Mouse (Mus musculus) forebrain, embryonic 14.5 days (tissue): ENCODE data around the gene Sv2a. TPM values are rescaled to one million over a fixed set of nuclear protein-coding genes. Genes with fewer than 3 reads are reported as not detected.
A peak's percentile ranks its signal among the peaks of the same experiment; 100 is the strongest.

Experiments
- ATAC-seq: fragments of 200-750 bp; cut with Nextera tagmentation; 2 replicates; pipeline ENCODE4 v1.8.0; 2017; ENCODE audit warnings: mild to moderate bottlenecking, moderate library complexity
- DNase-seq: peaks from one replicate; pipeline ENCODE4 v3.0.0-alpha.2; 2015; ENCODE audit warnings: low spot score
- H3K27ac ChIP-seq: fragments of 300-500 bp; sonication (generic); 2 replicates; pipeline ENCODE4 v1.5.1; 2014; ENCODE audit warnings: low read depth, mild to moderate bottlenecking, control low read depth, low read length, moderate library complexity
- H3K27me3 ChIP-seq: fragments of 300-500 bp; sonication (generic); replicated peaks from 2 replicates; pipeline ENCODE4 v1.6.1; 2014; ENCODE audit warnings: low read length, control low read depth, mixed read lengths; ENCODE audit not compliant: control insufficient read depth, insufficient read depth
- H3K36me3 ChIP-seq: fragments of 300-500 bp; sonication (generic); 2 replicates; pipeline ENCODE4 v1.6.1; 2014; ENCODE audit warnings: low read length, control low read depth; ENCODE audit not compliant: control insufficient read depth, insufficient read depth
- H3K4me1 ChIP-seq: fragments of 300-500 bp; sonication (generic); 2 replicates; pipeline ENCODE4 v1.6.1; 2014; ENCODE audit warnings: antibody characterized with exemption, low read length, control low read depth; ENCODE audit not compliant: control insufficient read depth, insufficient read depth
- H3K4me2 ChIP-seq: fragments of 300-500 bp; sonication (generic); 2 replicates; pipeline ENCODE4 v1.6.1; 2014; ENCODE audit warnings: mild to moderate bottlenecking, control low read depth, low read length
- H3K4me3 ChIP-seq: fragments of 300-500 bp; sonication (generic); 2 replicates; pipeline ENCODE4 v1.5.1; 2014; ENCODE audit warnings: low read depth, low read length, control low read depth
- H3K9ac ChIP-seq: fragments of 300-500 bp; sonication (generic); 2 replicates; pipeline ENCODE4 v1.6.1; 2014; ENCODE audit warnings: mild to moderate bottlenecking, low read length, control low read depth, moderate library complexity
- H3K9me3 ChIP-seq: fragments of 300-500 bp; sonication (generic); replicated peaks from 2 replicates; pipeline ENCODE4 v1.6.1; 2016; ENCODE audit warnings: low read length, control low read depth, mixed read lengths; ENCODE audit not compliant: control insufficient read depth
- WGBS: fragments of 180-500 bp; shearing (Covaris S2); extraction: QIAGEN DNeasy Blood & Tissue Kit; methylation state at CpG from one replicate; pipeline ENCODE4 v1.1.7; 2014; 5-methylcytosine and 5-hydroxymethylcytosine counted together
- polyA plus RNA-seq: library from polyadenylated mRNA; unstranded; fragments of >200 nt; fragmentation: Nextera tagmentation; extraction: Ambion mirVana; gene quantifications from 2 replicates; pipeline ENCODE4 v1.2.1, GENCODE M21; 2014

The Sv2a gene
- polyA plus RNA-seq, 1 experiment from 2014 or later, result 44.4 TPM

- no peak for ATAC-seq
- Histone ChIP-seq H3K9ac (peak overlapping the region; percentile 83), H3K4me3 (peak overlapping the region; percentile 59), H3K36me3 (no peaks in the 10 kb centered on the region), H3K4me1 (peaks cover 26% of the 10 kb centered on the region), H3K4me2 (peak overlapping the region; percentile 63), H3K27ac (peak overlapping the region; percentile 97), H3K9me3 (no peaks in the 10 kb centered on the region), H3K27me3 (no peaks in the 10 kb centered on the region)
- DNase-seq, result no peak
- 5% methylated on average over 9 of the region's 9 CpGs for WGBS
Observed at GRCm38 (mm10) chr3:96221640-96222038, 40.7 kb downstream of the Sv2a start.

GRCm38 (mm10) chr3:96222774-96223173 lies 41.8 kb downstream of the Sv2a start:
- peak overlapping the region; percentile 63 for H3K4me2 ChIP-seq
- peak overlapping the region; percentile 17; the same call in 1 of the 2 replicates for H3K9ac ChIP-seq
- H3K36me3 ChIP-seq, result no peaks in the 10 kb centered on the region
- WGBS, result 84% methylated on average over 4 of the region's 4 CpGs
- no peaks in the 10 kb centered on the region for H3K9me3 ChIP-seq
- DNase-seq, result no peak
- no peak overlapping the region for H3K27ac ChIP-seq
- no peak overlapping the region for H3K4me3 ChIP-seq
- no peaks in the 10 kb centered on the region for H3K27me3 ChIP-seq
- ATAC-seq, result no peak
- H3K4me1 ChIP-seq, result peaks cover 26% of the 10 kb centered on the region

- DNase-seq (no peak), ATAC-seq (no peak)
- Histone ChIP-seq H3K4me1 (peaks cover 26% of the 10 kb centered on the region), H3K9ac (0 out of 2 replicates have a peak overlapping the region, but pooled peaks have one; percentile 1), H3K36me3 (no peaks in the 10 kb centered on the region), H3K27me3 (no peaks in the 10 kb centered on the region), H3K4me2 (no peak overlapping the region), H3K4me3 (no peak overlapping the region), H3K9me3 (no peaks in the 10 kb centered on the region), H3K27ac (no peak overlapping the region)
- WGBS, result 2% methylated on average over 2 of the region's 2 CpGs
Observed at GRCm38 (mm10) chr3:96225421-96225820, 44.5 kb downstream of the Sv2a start.

- WGBS, result 76% methylated on average over 8 of the region's 8 CpGs
- Histone ChIP-seq H3K4me2 (no peak overlapping the region), H3K27me3 (no peaks in the 10 kb centered on the region), H3K4me3 (no peak overlapping the region), H3K9ac (no peak overlapping the region), H3K9me3 (no peaks in the 10 kb centered on the region), H3K4me1 (peaks cover 19% of the 10 kb centered on the region), H3K36me3 (no peaks in the 10 kb centered on the region), H3K27ac (no peak overlapping the region)
- no peak for ATAC-seq
- DNase-seq, result no peak
Observed at GRCm38 (mm10) chr3:96226695-96227648, 46.0 kb downstream of the Sv2a start.

- Histone ChIP-seq H3K9me3 (no peaks in the 10 kb centered on the region), H3K4me2 (no peak overlapping the region), H3K27ac (no peak overlapping the region), H3K27me3 (no peaks in the 10 kb centered on the region), H3K36me3 (no peaks in the 10 kb centered on the region), H3K9ac (no peak overlapping the region), H3K4me1 (peaks cover 5% of the 10 kb centered on the region; the same call in 1 of the 2 replicates), H3K4me3 (no peak overlapping the region)
- ATAC-seq (no peak), DNase-seq (no peak)
- WGBS, result 70% methylated on average over 2 of the region's 2 CpGs
Observed at GRCm38 (mm10) chr3:96228828-96229227, 47.9 kb downstream of the Sv2a start.

- Histone ChIP-seq H3K9ac (no peak overlapping the region), H3K4me1 (peaks cover under 1% of the 10 kb centered on the region; the same call in 1 of the 2 replicates), H3K9me3 (no peaks in the 10 kb centered on the region), H3K27ac (no peak overlapping the region), H3K36me3 (no peaks in the 10 kb centered on the region), H3K27me3 (no peaks in the 10 kb centered on the region), H3K4me2 (no peak overlapping the region), H3K4me3 (no peak overlapping the region)
- no peak for ATAC-seq
- WGBS, result 84% methylated on average over 2 of the region's 2 CpGs
- DNase-seq, result no peak
Observed at GRCm38 (mm10) chr3:96230404-96230803, 49.5 kb downstream of the Sv2a start.

- WGBS, result 76% methylated on average over 4 of the region's 4 CpGs
- H3K9ac ChIP-seq, result no peak overlapping the region
- no peaks in the 10 kb centered on the region for H3K27me3 ChIP-seq
- no peak overlapping the region for H3K4me3 ChIP-seq
- no peak for ATAC-seq
- H3K9me3 ChIP-seq, result no peaks in the 10 kb centered on the region
- DNase-seq, result no peak
- no peak overlapping the region for H3K27ac ChIP-seq
- H3K36me3 ChIP-seq, result no peaks in the 10 kb centered on the region
- no peaks in the 10 kb centered on the region for H3K4me1 ChIP-seq
- no peak overlapping the region for H3K4me2 ChIP-seq
Observed at GRCm38 (mm10) chr3:96230910-96231757, 50.2 kb downstream of the Sv2a start.

- H3K9me3 ChIP-seq, result no peaks in the 10 kb centered on the region
- H3K27ac ChIP-seq, result no peak overlapping the region
- H3K4me1 ChIP-seq, result peaks cover under 1% of the 10 kb centered on the region; the same call in 1 of the 2 replicates
- H3K4me2 ChIP-seq, result no peak overlapping the region
- H3K4me3 ChIP-seq, result no peak overlapping the region
- ATAC-seq (no peak), DNase-seq (no peak)
- no peaks in the 10 kb centered on the region for H3K36me3 ChIP-seq
- no peak overlapping the region for H3K9ac ChIP-seq
- 70% methylated on average over 2 of the region's 2 CpGs for WGBS
- no peaks in the 10 kb centered on the region for H3K27me3 ChIP-seq
Observed at GRCm38 (mm10) chr3:96231758-96232120, 50.8 kb downstream of the Sv2a start.
